ENCODE assay signal across 27 mouse cellular contexts in genomic region chr5:16028881-16029280, GRCm38 (mm10).
A peak's percentile ranks its signal among the peaks of the same experiment; 100 is the strongest.
DNase-seq lines count a peak whose midpoint lies in the region; ATAC-seq and TF ChIP-seq lines count a peak whose summit lies in the region.
"Had no signal": no experiment of that assay in that cellular context is flagged by ENCODE, and none has a peak within 500 bp of the region (broad histone marks: within the 10 kb centered on the region; RNA-seq: fewer than 3 reads in every experiment).

No protein-coding gene starts in this region.

- no peak for TF ChIP-seq CTCF in midbrain, postnatal 0 days (IDR thresholded peaks at IDR 0.05)

- no peak for DNase-seq in hindbrain, embryonic 14.5 days (ENCODE audit: low spot score)
- DNase-seq in hindbrain, embryonic 10.5 days (ENCODE audit: low spot score): no peak
- no peak for DNase-seq in midbrain, postnatal 0 days (ENCODE audit: low spot score)
- DNase-seq in forelimb bud, embryonic 11.5 days (ENCODE audit: low read depth, low spot score): peak; percentile 64
- DNase-seq: adrenal gland, adult 2 months; adrenal gland, postnatal 14 days; cerebellum, adult 11 months; cerebellum, adult 8-10 months; cerebellum, postnatal 10 days; cerebellum, postnatal 36 days; forebrain, postnatal 0 days; gastrocnemius, postnatal 25 days; heart, adult 18-20 months; heart, postnatal 10 days; heart, postnatal 36 days had no signal

- no peak overlapping the region for H3K9ac ChIP-seq in hindbrain, embryonic 14.5 days
- H3K9ac ChIP-seq in midbrain, embryonic 13.5 days (replicated peaks): no peak overlapping the region
- H3K9ac ChIP-seq in midbrain, postnatal 0 days (replicated peaks; ENCODE audit: low read length, poor library complexity, severe bottlenecking): no peak overlapping the region
- H3K9ac ChIP-seq in limb, embryonic 13.5 days: no peak overlapping the region
- H3K9ac ChIP-seq in forebrain, embryonic 15.5 days (replicated peaks): no peak overlapping the region
- H3K9ac ChIP-seq: embryonic facial prominence, embryonic 13.5 days; forebrain, embryonic 12.5 days; forebrain, postnatal 0 days; heart, embryonic 12.5 days; heart, embryonic 15.5 days; hindbrain, embryonic 15.5 days; intestine, embryonic 15.5 days had no signal

- no peak overlapping the region for H3K4me2 ChIP-seq in hindbrain, embryonic 14.5 days (replicated peaks)
- H3K4me2 ChIP-seq in midbrain, embryonic 13.5 days (replicated peaks): no peak overlapping the region
- H3K4me2 ChIP-seq in midbrain, postnatal 0 days (ENCODE audit: low read depth, low read length, poor library complexity, severe bottlenecking): no peak overlapping the region
- H3K4me2 ChIP-seq in limb, embryonic 13.5 days (replicated peaks): 0 out of 2 replicates have a peak overlapping the region, but pooled peaks have one; percentile 11
- no peak overlapping the region for H3K4me2 ChIP-seq in forebrain, embryonic 15.5 days (replicated peaks)
- H3K4me2 ChIP-seq: embryonic facial prominence, embryonic 13.5 days; forebrain, embryonic 12.5 days; heart, embryonic 12.5 days; heart, embryonic 15.5 days; hindbrain, embryonic 15.5 days; intestine, embryonic 15.5 days had no signal

- ATAC-seq in hindbrain, embryonic 14.5 days (ENCODE audit: low FRiP score): no peak
- no peak for ATAC-seq in midbrain, embryonic 13.5 days
- no peak for ATAC-seq in midbrain, postnatal 0 days (ENCODE audit: low FRiP score)
- peak; percentile 52; the same call in 1 of the 2 replicates for ATAC-seq in limb, embryonic 13.5 days (ENCODE audit: low FRiP score, low read depth)
- no peak for ATAC-seq in forebrain, embryonic 15.5 days (replicated peaks)
- ATAC-seq: CD4-positive, CD25-positive, alpha-beta regulatory T cell, adult 4 months; forebrain, postnatal 0 days; intestine, embryonic 15.5 days had no signal

- H3K4me3 ChIP-seq in hindbrain, embryonic 14.5 days (replicated peaks; ENCODE audit: low read length): no peak overlapping the region
- no peak overlapping the region for H3K4me3 ChIP-seq in hindbrain, embryonic 10.5 days
- H3K4me3 ChIP-seq in midbrain, embryonic 13.5 days (replicated peaks): no peak overlapping the region
- no peak overlapping the region for H3K4me3 ChIP-seq in midbrain, postnatal 0 days (ENCODE audit: low read depth, low read length)
- no peak overlapping the region for H3K4me3 ChIP-seq in limb, embryonic 13.5 days
- no peak overlapping the region for H3K4me3 ChIP-seq in forebrain, embryonic 15.5 days
- H3K4me3 ChIP-seq: embryonic facial prominence, embryonic 10.5 days; embryonic facial prominence, embryonic 13.5 days; erythroblast, embryonic 14.5 days; forebrain, embryonic 12.5 days; heart, embryonic 12.5 days; heart, embryonic 15.5 days; hindbrain, embryonic 15.5 days; intestine, embryonic 15.5 days had no signal

- no peaks in the 10 kb centered on the region for H3K9me3 ChIP-seq in hindbrain, embryonic 14.5 days (ENCODE audit: control insufficient read depth, low read length)
- no peaks in the 10 kb centered on the region for H3K9me3 ChIP-seq in hindbrain, embryonic 10.5 days
- H3K9me3 ChIP-seq in midbrain, embryonic 13.5 days: no peaks in the 10 kb centered on the region
- no peaks in the 10 kb centered on the region for H3K9me3 ChIP-seq in midbrain, postnatal 0 days (ENCODE audit: low read length)
- no peaks in the 10 kb centered on the region for H3K9me3 ChIP-seq in limb, embryonic 13.5 days
- no peaks in the 10 kb centered on the region for H3K9me3 ChIP-seq in forebrain, embryonic 15.5 days
- H3K9me3 ChIP-seq: embryonic facial prominence, embryonic 10.5 days; embryonic facial prominence, embryonic 13.5 days; forebrain, embryonic 12.5 days; heart, embryonic 12.5 days; heart, embryonic 15.5 days; hindbrain, embryonic 15.5 days; intestine, embryonic 15.5 days had no signal

- 0 out of 2 replicates have a peak, but pooled peaks cover 11% of the 10 kb centered on the region for H3K4me1 ChIP-seq in hindbrain, embryonic 14.5 days (replicated peaks; ENCODE audit: control insufficient read depth, insufficient read depth, low read length)
- peaks cover 9% of the 10 kb centered on the region for H3K4me1 ChIP-seq in hindbrain, embryonic 10.5 days (replicated peaks)
- H3K4me1 ChIP-seq in midbrain, embryonic 13.5 days (replicated peaks): peaks cover 15% of the 10 kb centered on the region
- H3K4me1 ChIP-seq in midbrain, postnatal 0 days (ENCODE audit: insufficient read depth, low read length): no peaks in the 10 kb centered on the region
- H3K4me1 ChIP-seq in limb, embryonic 13.5 days: peaks cover 15% of the 10 kb centered on the region
- 0 out of 2 replicates have a peak, but pooled peaks cover 9% of the 10 kb centered on the region for H3K4me1 ChIP-seq in forebrain, embryonic 15.5 days
- H3K4me1 ChIP-seq: embryonic facial prominence, embryonic 13.5 days; heart, embryonic 12.5 days; hindbrain, embryonic 15.5 days; intestine, embryonic 15.5 days had no signal

- H3K36me3 ChIP-seq in hindbrain, embryonic 14.5 days (replicated peaks; ENCODE audit: control insufficient read depth, insufficient read depth): no peaks in the 10 kb centered on the region
- H3K36me3 ChIP-seq in hindbrain, embryonic 10.5 days: no peaks in the 10 kb centered on the region
- H3K36me3 ChIP-seq in midbrain, embryonic 13.5 days: no peaks in the 10 kb centered on the region
- H3K36me3 ChIP-seq in midbrain, postnatal 0 days (ENCODE audit: insufficient read depth, low read length): no peaks in the 10 kb centered on the region
- H3K36me3 ChIP-seq in limb, embryonic 13.5 days: no peaks in the 10 kb centered on the region; the same call in 1 of the 2 replicates
- H3K36me3 ChIP-seq in forebrain, embryonic 15.5 days: no peaks in the 10 kb centered on the region
- H3K36me3 ChIP-seq: embryonic facial prominence, embryonic 10.5 days; embryonic facial prominence, embryonic 13.5 days; forebrain, embryonic 12.5 days; heart, embryonic 12.5 days; heart, embryonic 15.5 days; hindbrain, embryonic 15.5 days; intestine, embryonic 15.5 days had no signal

- peak overlapping the region; percentile 54 for H3K27ac ChIP-seq in hindbrain, embryonic 14.5 days
- H3K27ac ChIP-seq in hindbrain, embryonic 10.5 days: no peak overlapping the region
- 0 out of 2 replicates have a peak overlapping the region, but pooled peaks have one; percentile 44 for H3K27ac ChIP-seq in midbrain, embryonic 13.5 days
- no peak overlapping the region for H3K27ac ChIP-seq in midbrain, postnatal 0 days (ENCODE audit: low read depth, low read length)
- H3K27ac ChIP-seq in limb, embryonic 13.5 days: no peak overlapping the region
- H3K27ac ChIP-seq in forebrain, embryonic 15.5 days (replicated peaks): no peak overlapping the region
- H3K27ac ChIP-seq: embryonic facial prominence, embryonic 10.5 days; embryonic facial prominence, embryonic 13.5 days; forebrain, embryonic 12.5 days; heart, embryonic 15.5 days; hindbrain, embryonic 15.5 days; intestine, embryonic 15.5 days had no signal

- no peaks in the 10 kb centered on the region for H3K27me3 ChIP-seq in hindbrain, embryonic 14.5 days (ENCODE audit: control insufficient read depth, insufficient read depth, low read length)
- no peaks in the 10 kb centered on the region for H3K27me3 ChIP-seq in hindbrain, embryonic 10.5 days (ENCODE audit: insufficient read depth, poor library complexity, severe bottlenecking)
- no peaks in the 10 kb centered on the region for H3K27me3 ChIP-seq in midbrain, embryonic 13.5 days
- no peaks in the 10 kb centered on the region for H3K27me3 ChIP-seq in midbrain, postnatal 0 days (ENCODE audit: insufficient read depth, low read length)
- no peaks in the 10 kb centered on the region for H3K27me3 ChIP-seq in limb, embryonic 13.5 days
- H3K27me3 ChIP-seq in forebrain, embryonic 15.5 days: no peaks in the 10 kb centered on the region
- H3K27me3 ChIP-seq: embryonic facial prominence, embryonic 13.5 days; forebrain, embryonic 12.5 days; heart, embryonic 12.5 days; heart, embryonic 15.5 days; hindbrain, embryonic 15.5 days; intestine, embryonic 15.5 days had no signal

- 61% methylated on average over 6 of the region's 6 CpGs for WGBS in hindbrain, embryonic 14.5 days
- 86% methylated on average over 6 of the region's 6 CpGs for WGBS in hindbrain, embryonic 10.5 days
- 63% methylated on average over 6 of the region's 6 CpGs for WGBS in midbrain, embryonic 13.5 days
- WGBS in midbrain, postnatal 0 days: 53% methylated on average over 6 of the region's 6 CpGs
- 16% methylated on average over 6 of the region's 6 CpGs for WGBS in limb, embryonic 13.5 days
- 72% methylated on average over 6 of the region's 6 CpGs for WGBS in forebrain, embryonic 15.5 days

Comparison
In these comparisons a context has a peak if more than half of its experiments do, and no peak if none do; other contexts are left out.
1. H3K27ac ChIP-seq: peak in hindbrain, embryonic 14.5 days (single experiment) and midbrain, embryonic 13.5 days (single experiment); none in hindbrain, embryonic 10.5 days (single experiment), midbrain, postnatal 0 days (single experiment), limb, embryonic 13.5 days (single experiment) and forebrain, embryonic 15.5 days (single experiment).